Mouse (Mus musculus): ENCODE measurements around the gene Olfr125. TPM values are rescaled to one million over a fixed set of nuclear protein-coding genes. Genes with fewer than 3 reads are reported as not detected.

The Olfr125 gene
- total RNA-seq (2015) = not detected in 2 replicates
- not detected in 2 replicates for total RNA-seq (2017)

DNA sequence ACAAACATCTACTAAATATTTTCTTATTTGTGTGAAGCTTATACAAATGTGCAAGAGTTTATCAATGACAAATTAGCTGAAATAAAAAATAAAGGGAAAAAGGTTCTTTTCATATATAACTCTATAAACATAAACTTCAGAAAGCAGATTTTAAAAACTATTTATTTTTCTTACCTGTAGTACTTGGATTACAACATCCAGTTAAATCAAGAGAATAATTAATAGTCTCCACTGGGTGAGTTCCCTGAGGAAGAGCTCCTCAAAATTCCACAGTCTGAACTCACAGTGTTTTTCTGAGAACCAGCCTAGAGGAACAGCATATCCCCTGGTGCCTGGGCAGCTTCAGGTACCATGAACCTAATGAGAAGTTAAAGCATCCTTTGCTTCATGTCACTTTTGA, at the start of gene Olfr125:
Gene Olfr125, plus strand, starts transcription at position 301 of the 400 bp plus-strand sequence.
- no peak for ATAC-seq (ENCODE audit: poor library complexity, severe bottlenecking)

- ATAC-seq (ENCODE audit: poor library complexity, severe bottlenecking) = no peak
These were observed 39.5 kb upstream of the Olfr125 start, which contains the start of gene Olfr123 for GRCm38 (mm10) chr17:37793229-37793628. TSS of gene Olfr123 (plus strand) at chr17:37793529.

GRCm38 (mm10) chr17:37799588-37799987, 33.2 kb upstream of the Olfr125 start, which contains the start of gene Olfr124:
TSS of gene Olfr124 (plus strand) at chr17:37799888.
- no peak for ATAC-seq (ENCODE audit: poor library complexity, severe bottlenecking)

DNA sequence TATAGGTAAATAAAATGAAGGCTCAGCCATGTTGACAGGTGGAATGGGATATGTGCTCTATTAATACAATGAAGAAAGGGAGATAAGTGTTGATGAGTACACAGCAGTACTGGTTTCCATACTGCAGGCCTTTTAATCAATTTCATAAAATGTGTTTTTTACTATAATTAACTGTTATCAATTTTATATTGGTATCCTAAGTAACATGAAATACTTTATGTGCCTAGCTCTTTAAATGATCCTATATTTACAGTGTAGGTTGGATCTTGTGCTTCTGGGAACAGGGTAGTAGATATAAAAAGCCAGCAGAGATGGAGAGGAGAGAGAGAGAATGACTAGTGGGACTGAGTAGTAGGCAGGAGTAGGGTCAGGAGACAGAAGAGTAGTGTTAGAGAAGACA, 14.4 kb downstream of the Olfr125 start, which contains the start of gene Olfr126:
Gene Olfr126, plus strand, starts transcription at position 301 of the 400 bp plus-strand sequence.
- ATAC-seq (ENCODE audit: poor library complexity, severe bottlenecking) = no peak

GRCm38 (mm10) chr17:37863901-37864300, 31.2 kb downstream of the Olfr125 start:
- no peak for ATAC-seq (ENCODE audit: poor library complexity, severe bottlenecking)

DNA sequence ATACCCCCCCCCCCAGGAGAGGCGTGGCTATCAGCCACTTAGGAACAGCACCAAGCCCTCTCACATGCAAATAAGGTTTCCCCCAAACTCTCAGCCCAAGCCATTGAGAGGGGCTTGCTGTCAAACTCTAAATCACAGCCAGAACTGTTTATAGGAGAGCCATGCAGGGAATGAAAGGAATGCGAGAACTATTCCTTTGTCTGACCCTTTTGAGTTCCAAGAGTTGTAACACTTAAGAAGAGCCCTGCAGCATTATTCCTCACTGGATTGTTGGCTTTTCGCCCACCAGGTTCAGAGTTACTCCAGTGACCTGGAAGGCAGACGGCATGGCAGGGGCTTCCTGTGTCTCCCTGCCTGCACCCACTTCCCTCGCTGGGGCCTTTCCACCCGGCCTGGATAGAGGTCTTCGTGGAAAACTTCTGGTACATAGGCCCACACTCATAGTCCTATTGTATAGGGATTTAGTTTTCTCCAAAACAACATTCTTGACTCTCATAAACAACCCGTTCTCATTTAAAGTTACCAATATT, 37.0 kb downstream of the Olfr125 start:
- no peak for ATAC-seq (ENCODE audit: poor library complexity, severe bottlenecking)

GRCm38 (mm10) chr17:37873830-37874229, 41.1 kb downstream of the Olfr125 start:
- ATAC-seq (ENCODE audit: poor library complexity, severe bottlenecking) = no peak

Other genes starting within 250 kb of the Olfr125 start
- not detected in 2 replicates for gene Olfr114, start 240.2 kb upstream of the Olfr125 start, total RNA-seq (2015)
- not detected in 2 replicates for gene Olfr114, start 240.2 kb upstream of the Olfr125 start, total RNA-seq (2017)
- gene Olfr115, start 205.8 kb upstream of the Olfr125 start, total RNA-seq (2015) = not detected in 2 replicates
- not detected in 2 replicates for gene Olfr115, start 205.8 kb upstream of the Olfr125 start, total RNA-seq (2017)
- gene Olfr116, start 205.8 kb upstream of the Olfr125 start, total RNA-seq (2015) = not detected in 2 replicates
- gene Olfr116, start 205.8 kb upstream of the Olfr125 start, total RNA-seq (2017) = not detected in 2 replicates
- not detected in 2 replicates for gene Olfr117, start 169.2 kb upstream of the Olfr125 start, total RNA-seq (2015)
- gene Olfr117, start 169.2 kb upstream of the Olfr125 start, total RNA-seq (2017) = not detected in 2 replicates
- gene Olfr118, start 166.0 kb upstream of the Olfr125 start, total RNA-seq (2015) = not detected in 2 replicates
- gene Olfr118, start 166.0 kb upstream of the Olfr125 start, total RNA-seq (2017) = not detected in 2 replicates
- not detected in 2 replicates for gene Olfr119, start 136.4 kb upstream of the Olfr125 start, total RNA-seq (2015)
- not detected in 2 replicates for gene Olfr119, start 136.4 kb upstream of the Olfr125 start, total RNA-seq (2017)
- gene Olfr120, start 111.1 kb upstream of the Olfr125 start, total RNA-seq (2015) = not detected in 2 replicates
- gene Olfr120, start 111.1 kb upstream of the Olfr125 start, total RNA-seq (2017) = not detected in 2 replicates
- not detected in 2 replicates for gene Olfr121, start 84.1 kb upstream of the Olfr125 start, total RNA-seq (2015)
- gene Olfr121, start 84.1 kb upstream of the Olfr125 start, total RNA-seq (2017) = not detected in 2 replicates
- gene Olfr122, start 64.3 kb upstream of the Olfr125 start, total RNA-seq (2015) = not detected in 2 replicates
- gene Olfr122, start 64.3 kb upstream of the Olfr125 start, total RNA-seq (2017) = not detected in 2 replicates
- not detected in 2 replicates for gene Olfr123, start 39.4 kb upstream of the Olfr125 start, total RNA-seq (2015)
- not detected in 2 replicates for gene Olfr123, start 39.4 kb upstream of the Olfr125 start, total RNA-seq (2017)
- gene Olfr124, start 33.1 kb upstream of the Olfr125 start, total RNA-seq (2015) = not detected in 2 replicates
- not detected in 2 replicates for gene Olfr124, start 33.1 kb upstream of the Olfr125 start, total RNA-seq (2017)
- gene Olfr126, start 14.5 kb downstream of the Olfr125 start, total RNA-seq (2015) = not detected in 2 replicates
- not detected in 2 replicates for gene Olfr126, start 14.5 kb downstream of the Olfr125 start, total RNA-seq (2017)
- gene Olfr127, start 67.5 kb downstream of the Olfr125 start, total RNA-seq (2015) = not detected in 2 replicates
- gene Olfr127, start 67.5 kb downstream of the Olfr125 start, total RNA-seq (2017) = not detected in 2 replicates
- gene Olfr128, start 87.6 kb downstream of the Olfr125 start, total RNA-seq (2015) = not detected in 2 replicates
- not detected in 2 replicates for gene Olfr128, start 87.6 kb downstream of the Olfr125 start, total RNA-seq (2017)
- gene Olfr761, start 120.1 kb downstream of the Olfr125 start, total RNA-seq (2015) = not detected in 2 replicates
- not detected in 2 replicates for gene Olfr761, start 120.1 kb downstream of the Olfr125 start, total RNA-seq (2017)
- gene Olfr129, start 227.1 kb downstream of the Olfr125 start, total RNA-seq (2015) = not detected in 2 replicates
- not detected in 2 replicates for gene Olfr129, start 227.1 kb downstream of the Olfr125 start, total RNA-seq (2017)
- not detected in 2 replicates for gene Olfr130, start 231.0 kb downstream of the Olfr125 start, total RNA-seq (2015)
- gene Olfr130, start 231.0 kb downstream of the Olfr125 start, total RNA-seq (2017) = not detected in 2 replicates

Data from megakaryocyte, adult 5-6 weeks (primary cell).